Mouse (Mus musculus): ENCODE measurements around the gene Zfp202. TPM values are rescaled to one million over a fixed set of nuclear protein-coding genes. Genes with fewer than 3 reads are reported as not detected.
"Not testable (repeated sequence)": the region's sequence is repeated elsewhere in the genome, so short reads cannot be mapped to it uniquely, and the experiment has no call there.

Zfp202 gene
- 7.0 and 7.1 TPM in 2 replicates for polyA plus RNA-seq (2016; fragmentation: Nextera tagmentation; extraction: Ambion mirVana)

GRCm38 (mm10) chr9:40192098-40193038, at the start of gene Zfp202:
TSS of gene Zfp202 (plus strand) at chr9:40192316.
- H3K27me3 ChIP-seq (ENCODE audit: low read depth, poor library complexity, severe bottlenecking), result no peaks in the 10 kb centered on the region
- WGBS, result under 1% methylated on average over 55 of the region's 63 CpGs
- H3K4me3 ChIP-seq, result peak within 1 kb of the TSS; percentile 73
- DNase-seq (ENCODE audit: low spot score), result peak; percentile 92
- no peaks in the 10 kb centered on the region for H3K9me3 ChIP-seq (replicated peaks)
- H3K4me1 ChIP-seq, result peaks cover 19% of the 10 kb centered on the region
- 0 out of 2 replicates have a peak, but pooled peaks cover 8% of the 10 kb centered on the region for H3K36me3 ChIP-seq
- peak within 1 kb of the TSS; percentile 93 for H3K27ac ChIP-seq (replicated peaks)

- Histone ChIP-seq H3K4me3 (no peak overlapping the region), H3K36me3 (no peaks in the 10 kb centered on the region), H3K9me3 (replicated peaks) (no peaks in the 10 kb centered on the region), H3K4me1 (no peaks in the 10 kb centered on the region), H3K27ac (replicated peaks) (no peak overlapping the region), H3K27me3 (ENCODE audit: low read depth, poor library complexity, severe bottlenecking) (no peaks in the 10 kb centered on the region)
- 84% methylated on average over 4 of the region's 4 CpGs for WGBS
- no peak for DNase-seq (ENCODE audit: low spot score)
Measured at GRCm38 (mm10) chr9:40155118-40155644, 36.9 kb upstream of the Zfp202 start.

- Histone ChIP-seq H3K9me3 (replicated peaks) (0 out of 2 replicates have a peak, but pooled peaks cover 5% of the 10 kb centered on the region), H3K36me3 (no peaks in the 10 kb centered on the region), H3K27me3 (ENCODE audit: low read depth, poor library complexity, severe bottlenecking) (no peaks in the 10 kb centered on the region), H3K4me3 (no peak overlapping the region), H3K27ac (replicated peaks) (no peak overlapping the region), H3K4me1 (no peaks in the 10 kb centered on the region)
- no peak for DNase-seq (ENCODE audit: low spot score)
- WGBS, result 93% methylated on average over 1 of the region's 1 CpGs
Measured at GRCm38 (mm10) chr9:40166446-40166845, 25.7 kb upstream of the Zfp202 start.

- WGBS, result 87% methylated on average over 6 of the region's 6 CpGs
- DNase-seq (ENCODE audit: low spot score), result no peak
- H3K36me3 ChIP-seq, result no peaks in the 10 kb centered on the region
- H3K27ac ChIP-seq (replicated peaks), result no peak overlapping the region
- no peaks in the 10 kb centered on the region for H3K9me3 ChIP-seq (replicated peaks)
- no peaks in the 10 kb centered on the region for H3K27me3 ChIP-seq (ENCODE audit: low read depth, poor library complexity, severe bottlenecking)
- H3K4me3 ChIP-seq, result no peak overlapping the region
- no peaks in the 10 kb centered on the region for H3K4me1 ChIP-seq
Measured at GRCm38 (mm10) chr9:40177017-40177416, 15.1 kb upstream of the Zfp202 start.

GRCm38 (mm10) chr9:40180620-40181019, 11.5 kb upstream of the Zfp202 start, which contains the start of gene Olfr986:
TSS of gene Olfr986 (plus strand) at chr9:40180920.
- Histone ChIP-seq H3K27ac (replicated peaks) (no peak within 1 kb of the TSS), H3K27me3 (ENCODE audit: low read depth, poor library complexity, severe bottlenecking) (no peaks in the 10 kb centered on the region), H3K9me3 (replicated peaks) (no peaks in the 10 kb centered on the region), H3K4me1 (no peaks in the 10 kb centered on the region), H3K4me3 (no peak within 1 kb of the TSS), H3K36me3 (no peaks in the 10 kb centered on the region)
- WGBS, result 90% methylated on average over 5 of the region's 5 CpGs
- DNase-seq (ENCODE audit: low spot score), result no peak

GRCm38 (mm10) chr9:40185166-40185565, 7.0 kb upstream of the Zfp202 start:
- H3K27me3 ChIP-seq (ENCODE audit: low read depth, poor library complexity, severe bottlenecking); H3K27ac ChIP-seq (replicated peaks); H3K4me3 ChIP-seq; DNase-seq (ENCODE audit: low spot score); H3K9me3 ChIP-seq (replicated peaks); H3K4me1 ChIP-seq; H3K36me3 ChIP-seq: not testable (repeated sequence)
- 82% methylated on average over 2 of the region's 2 CpGs for WGBS

GRCm38 (mm10) chr9:40191086-40191876, 835 bp upstream of the Zfp202 start:
- no peaks in the 10 kb centered on the region for H3K9me3 ChIP-seq (replicated peaks)
- peak overlapping the region; percentile 93 for H3K27ac ChIP-seq (replicated peaks)
- 93% methylated on average over 8 of the region's 9 CpGs for whole genome bisulfite sequencing
- peak overlapping the region; percentile 73 for H3K4me3 ChIP-seq
- no peaks in the 10 kb centered on the region for H3K27me3 ChIP-seq (ENCODE audit: low read depth, poor library complexity, severe bottlenecking)
- H3K4me1 ChIP-seq, result peaks cover 19% of the 10 kb centered on the region
- H3K36me3 ChIP-seq, result 0 out of 2 replicates have a peak, but pooled peaks cover 3% of the 10 kb centered on the region
- no peak for DNase-seq (ENCODE audit: low spot score)

- Histone ChIP-seq H3K4me3 (no peak overlapping the region), H3K36me3 (peaks cover 14% of the 10 kb centered on the region; the same call in 1 of the 2 replicates), H3K27ac (replicated peaks) (no peak overlapping the region), H3K4me1 (peaks cover 19% of the 10 kb centered on the region), H3K27me3 (ENCODE audit: low read depth, poor library complexity, severe bottlenecking) (no peaks in the 10 kb centered on the region), H3K9me3 (replicated peaks) (no peaks in the 10 kb centered on the region)
- 89% methylated on average over 3 of the region's 3 CpGs for WGBS
- no peak for DNase-seq (ENCODE audit: low spot score)
Measured at GRCm38 (mm10) chr9:40195981-40196380, 3.9 kb downstream of the Zfp202 start.

- no peak for DNase-seq (ENCODE audit: low spot score)
- Histone ChIP-seq H3K36me3 (peaks cover 57% of the 10 kb centered on the region), H3K9me3 (replicated peaks) (no peaks in the 10 kb centered on the region), H3K4me3 (no peak overlapping the region), H3K27me3 (ENCODE audit: low read depth, poor library complexity, severe bottlenecking) (no peaks in the 10 kb centered on the region), H3K27ac (replicated peaks) (no peak overlapping the region), H3K4me1 (no peaks in the 10 kb centered on the region)
- 90% methylated on average over 5 of the region's 5 CpGs for WGBS
Measured at GRCm38 (mm10) chr9:40206546-40206950, 14.4 kb downstream of the Zfp202 start.

- Histone ChIP-seq H3K36me3 (peaks cover 71% of the 10 kb centered on the region), H3K27ac (replicated peaks) (no peak overlapping the region), H3K4me1 (no peaks in the 10 kb centered on the region), H3K27me3 (ENCODE audit: low read depth, poor library complexity, severe bottlenecking) (no peaks in the 10 kb centered on the region), H3K9me3 (replicated peaks) (no peaks in the 10 kb centered on the region), H3K4me3 (no peak overlapping the region)
- 97% methylated on average over 2 of the region's 2 CpGs for WGBS
- no peak for DNase-seq (ENCODE audit: low spot score)
Measured at GRCm38 (mm10) chr9:40210744-40211143, 18.6 kb downstream of the Zfp202 start.

GRCm38 (mm10) chr9:40214058-40214457, 21.9 kb downstream of the Zfp202 start:
- H3K9me3 ChIP-seq (replicated peaks), result no peaks in the 10 kb centered on the region
- H3K27me3 ChIP-seq (ENCODE audit: low read depth, poor library complexity, severe bottlenecking), result no peaks in the 10 kb centered on the region
- H3K36me3 ChIP-seq, result peaks cover 49% of the 10 kb centered on the region
- no peak overlapping the region for H3K4me3 ChIP-seq
- no peaks in the 10 kb centered on the region for H3K4me1 ChIP-seq
- 95% methylated on average over 5 of the region's 5 CpGs for WGBS
- no peak for DNase-seq (ENCODE audit: low spot score)
- H3K27ac ChIP-seq (replicated peaks), result no peak overlapping the region

GRCm38 (mm10) chr9:40216651-40217050, 24.5 kb downstream of the Zfp202 start:
- no peaks in the 10 kb centered on the region for H3K27me3 ChIP-seq (ENCODE audit: low read depth, poor library complexity, severe bottlenecking)
- H3K4me1 ChIP-seq, result no peaks in the 10 kb centered on the region
- no peak overlapping the region for H3K4me3 ChIP-seq
- H3K36me3 ChIP-seq, result peaks cover 23% of the 10 kb centered on the region
- no peak for DNase-seq (ENCODE audit: low spot score)
- H3K9me3 ChIP-seq (replicated peaks), result no peaks in the 10 kb centered on the region
- H3K27ac ChIP-seq (replicated peaks), result no peak overlapping the region
- 85% methylated on average over 4 of the region's 4 CpGs for WGBS
